Mouse (Mus musculus) left cerebral cortex, postnatal 36 days (tissue): Measurements from ENCODE around the gene Dnah1. TPM values are rescaled to one million over a fixed set of nuclear protein-coding genes. Genes with fewer than 3 reads are reported as not detected.

ENCODE experiments used
- DNase-seq, 2 experiments: peaks; one replicate each; pipeline ENCODE4 v3.0.0; 2021 to 2022; ENCODE audit warnings: low spot score in 2 of 2, mixed read lengths in 1 of 2
- intact Hi-C: fragments of 180-260 bp; cut with DNase I; formaldehyde crosslinking; loops from one replicate; pipeline ENCODE4 v1.15.1; 2025
- total RNA-seq, 2 experiments: library from RNA; stranded (reverse); gene quantifications; 2 replicates each; pipeline ENCODE4 v1.2.3; 2021

Dnah1 gene
- total RNA-seq, result 1 to 10 TPM; 4.7 to 4.9 TPM

GRCm38 (mm10) chr14:31323849-31324792, at the start of gene Dnah1:
Gene Dnah1 (minus strand): TSS chr14:31323896.
- no peak for DNase-seq
- intact Hi-C loops, result loop anchor here (5.0 kb wide), 1 partner anchor 42 kb away; no protein-coding TSS in a partner anchor

DNA sequence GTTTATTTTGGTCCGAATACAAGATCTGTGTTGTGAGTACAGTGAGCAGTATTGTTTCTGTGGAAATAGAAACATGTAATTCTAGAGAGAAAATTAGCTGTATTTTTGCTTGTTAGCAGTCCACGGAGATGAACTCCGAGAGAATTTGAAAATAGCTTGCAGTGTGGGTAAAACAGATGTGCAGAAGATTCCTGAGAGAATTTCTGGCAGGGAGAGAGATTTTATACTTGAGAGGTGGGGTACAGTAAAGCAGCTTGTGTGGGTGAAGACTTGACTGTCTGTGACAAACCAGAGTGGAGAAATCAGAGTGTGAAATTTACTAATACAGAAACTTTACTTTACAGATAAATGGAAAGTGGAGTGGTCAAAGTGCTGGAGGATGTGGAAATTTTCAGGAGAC, 45.7 kb upstream of the Dnah1 start:
- intact Hi-C loops, result no loop called here
- no peak for DNase-seq

DNA sequence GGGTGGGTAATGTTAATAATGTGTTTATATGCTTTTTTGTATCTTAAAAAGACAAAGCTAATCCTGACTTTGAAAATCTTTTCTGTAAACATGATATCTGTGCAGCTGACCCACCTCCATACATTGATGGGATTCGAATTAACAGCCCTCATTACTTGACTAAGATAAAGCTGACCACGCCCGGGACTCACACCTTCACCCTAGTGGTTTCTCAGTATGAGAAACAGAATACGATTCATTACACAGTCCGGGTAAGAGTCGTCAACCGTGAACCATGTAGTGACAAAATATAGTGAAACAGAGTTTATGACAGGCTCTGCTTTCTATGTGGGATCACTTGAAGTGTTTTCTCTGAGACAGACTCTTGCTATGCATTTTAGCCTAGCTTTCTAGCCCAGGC, 44.3 kb upstream of the Dnah1 start:
- no peak for DNase-seq
- intact Hi-C loops, result loop anchor here (2.0 kb wide), 1 partner anchor 105 kb away; no protein-coding TSS in a partner anchor

- DNase-seq, result peak in 1 of 2 experiments; percentile 55
- intact Hi-C loops, result no loop called here
Measured at GRCm38 (mm10) chr14:31365350-31365749, 41.7 kb upstream of the Dnah1 start.

DNA sequence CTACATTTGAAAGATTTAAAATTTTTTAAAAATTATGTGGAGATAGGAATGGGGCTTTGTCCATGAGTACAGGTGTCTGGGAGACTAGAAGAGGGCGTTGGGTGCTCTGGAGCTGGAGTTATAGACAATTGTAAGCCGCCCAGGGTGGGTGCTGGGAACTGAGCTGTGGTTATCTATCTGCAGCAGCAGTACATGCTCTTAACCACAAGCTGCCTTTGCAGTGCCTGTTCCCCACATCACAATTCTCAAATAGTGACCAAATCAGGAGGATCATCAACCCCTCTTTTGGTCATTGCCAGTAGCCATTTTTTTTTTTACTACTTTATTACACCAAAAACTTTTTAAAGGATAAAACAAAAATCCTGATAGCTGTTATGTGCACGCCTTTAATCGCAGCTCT, 40.9 kb upstream of the Dnah1 start:
- intact Hi-C loops, result no loop called here
- DNase-seq, result no peak

GRCm38 (mm10) chr14:31362236-31362635, 38.5 kb upstream of the Dnah1 start:
- no peak for DNase-seq
- intact Hi-C loops, result no loop called here

GRCm38 (mm10) chr14:31345367-31345766, 21.7 kb upstream of the Dnah1 start:
- intact Hi-C loops, result loop anchor here (10.0 kb wide), 1 partner anchor 259 kb away; no protein-coding TSS in a partner anchor
- no peak for DNase-seq

DNA sequence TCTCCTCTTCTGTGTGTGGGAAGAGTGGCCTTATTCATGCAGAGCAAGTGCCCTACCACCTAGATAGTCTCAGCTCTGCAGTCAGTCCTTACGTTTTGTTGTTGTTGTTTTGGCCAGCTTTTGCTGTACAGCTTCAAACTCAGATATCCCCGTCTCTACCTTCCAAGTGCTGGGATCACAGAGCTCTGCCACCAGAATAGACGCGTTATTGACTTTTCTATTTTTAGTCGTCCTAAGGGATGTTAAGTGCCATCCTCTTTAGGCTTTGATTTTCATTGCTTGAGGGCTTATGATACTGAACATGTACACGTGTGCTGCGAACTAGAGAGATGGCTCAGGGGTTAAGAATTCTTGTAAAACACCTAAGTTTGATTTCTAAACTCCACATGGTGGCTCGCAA, 19.5 kb upstream of the Dnah1 start:
- intact Hi-C loops, result loop anchor here (10.0 kb wide), 1 partner anchor 262 kb away; no protein-coding TSS in a partner anchor

GRCm38 (mm10) chr14:31337947-31338346, 14.3 kb upstream of the Dnah1 start:
- DNase-seq, result no peak
- intact Hi-C loops, result loop anchor here (5.0 kb wide), 2 partner anchors 66 to 86 kb away; partner anchors contain the start of genes Bap1 and Phf7

More for the DNA sequence above, 19.5 kb upstream of the Dnah1 start:
- no peak for DNase-seq

- intact Hi-C loops, result loop anchor here (5.0 kb wide), 2 partner anchors 65 to 85 kb away; partner anchors contain the start of genes Bap1 and Phf7
- no peak for DNase-seq
Measured at GRCm38 (mm10) chr14:31337406-31337805, 13.7 kb upstream of the Dnah1 start.

DNA sequence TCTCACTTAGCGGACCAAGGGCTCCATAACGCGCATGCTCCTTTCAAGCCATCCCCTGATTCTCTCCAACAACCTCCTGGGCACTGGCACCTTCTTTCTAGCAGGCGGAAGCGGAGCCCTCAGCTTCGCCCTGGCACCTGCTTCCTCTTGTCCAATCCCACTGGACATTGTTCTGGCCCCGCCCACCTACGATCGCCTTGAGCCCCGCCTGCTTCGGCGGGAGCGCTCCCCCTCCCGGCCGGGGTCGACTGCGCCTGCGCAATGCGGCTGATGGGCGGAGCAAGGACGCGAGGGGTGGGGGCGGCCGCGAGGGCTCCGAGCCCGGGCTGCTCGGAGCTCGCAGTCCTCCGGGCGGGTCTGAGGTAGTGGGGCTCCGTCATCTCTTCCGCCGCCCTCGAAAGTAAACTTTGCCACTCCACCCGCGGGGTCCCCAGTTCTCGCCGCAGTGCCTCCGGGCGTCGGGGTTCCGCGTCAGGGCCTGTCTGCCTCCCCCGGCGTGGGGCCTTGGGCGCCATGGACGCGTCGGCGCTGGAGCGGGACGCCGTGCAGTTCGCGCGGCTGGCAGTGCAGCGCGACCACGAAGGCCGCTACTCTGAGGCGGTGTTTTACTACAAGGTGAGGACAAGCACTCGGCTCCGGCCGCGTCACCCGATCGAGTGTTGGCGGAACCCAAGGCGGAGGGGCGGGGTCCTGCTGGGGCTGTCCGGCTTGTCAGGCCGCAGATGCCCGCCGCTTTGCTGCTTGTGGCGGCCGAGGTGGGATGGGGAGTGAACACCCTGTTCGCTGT, 12.9 kb upstream of the Dnah1 start, which contains the start of gene Capn7:
Gene Capn7 (plus strand): TSS at position 270 of the 787 bp plus-strand sequence.
- intact Hi-C loops, result loop anchor here (5.0 kb wide), 2 partner anchors 64 to 84 kb away; partner anchors contain the start of genes Bap1 and Phf7
- DNase-seq, result peak; percentile 96 to 97

DNA sequence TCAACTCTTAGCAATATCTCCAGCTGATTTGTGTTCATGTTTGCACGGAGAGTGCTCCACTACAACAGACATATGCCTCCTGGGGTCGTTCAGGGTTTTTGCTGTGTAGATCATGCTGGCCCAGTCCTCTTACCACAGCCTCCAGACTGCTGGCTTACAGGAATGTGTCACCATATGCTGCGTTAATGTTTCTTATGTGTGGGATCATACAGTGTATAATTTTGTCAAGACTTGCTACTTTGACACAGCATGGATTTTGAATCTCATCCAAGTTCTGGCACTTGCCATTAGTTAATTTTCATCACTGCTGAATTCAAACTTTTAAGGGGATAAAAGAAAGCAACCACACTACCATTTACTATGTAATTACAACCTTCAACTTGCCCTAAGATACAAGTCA, 12.1 kb upstream of the Dnah1 start:
- DNase-seq, result no peak
- intact Hi-C loops, result loop anchor here (5.0 kb wide), 2 partner anchors 63 to 83 kb away; partner anchors contain the start of genes Bap1 and Phf7

- intact Hi-C loops, result no loop called here
- DNase-seq, result no peak
Measured at GRCm38 (mm10) chr14:31330957-31331356, 7.3 kb upstream of the Dnah1 start.

- intact Hi-C loops, result no loop called here
- no peak for DNase-seq
Measured at GRCm38 (mm10) chr14:31329741-31330140, 6.0 kb upstream of the Dnah1 start.

GRCm38 (mm10) chr14:31327681-31328080, 4.0 kb upstream of the Dnah1 start:
- intact Hi-C loops, result no loop called here
- no peak for DNase-seq

GRCm38 (mm10) chr14:31327196-31327595, 3.5 kb upstream of the Dnah1 start:
- intact Hi-C loops, result no loop called here
- no peak for DNase-seq

DNA sequence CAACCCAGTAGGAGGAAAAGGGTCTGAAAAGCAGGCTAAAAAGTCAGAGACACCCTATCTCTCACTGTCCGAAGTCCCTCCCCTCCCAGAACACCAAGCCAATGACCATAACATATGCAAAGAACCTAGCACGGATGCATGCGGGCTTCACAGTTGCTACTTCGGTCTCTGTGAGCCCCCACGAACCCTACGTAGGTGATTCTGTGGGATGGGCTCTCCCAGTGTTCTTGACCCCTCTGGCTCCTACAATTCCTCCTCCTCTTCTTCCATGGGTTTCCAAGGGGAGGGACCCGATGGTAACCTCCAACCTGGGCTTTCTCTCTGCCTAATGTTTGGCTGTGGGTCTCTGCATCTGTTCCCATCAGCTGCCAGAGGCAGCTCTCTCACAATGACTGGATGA, 3.1 kb upstream of the Dnah1 start:
- no peak for DNase-seq
- intact Hi-C loops, result no loop called here

DNA sequence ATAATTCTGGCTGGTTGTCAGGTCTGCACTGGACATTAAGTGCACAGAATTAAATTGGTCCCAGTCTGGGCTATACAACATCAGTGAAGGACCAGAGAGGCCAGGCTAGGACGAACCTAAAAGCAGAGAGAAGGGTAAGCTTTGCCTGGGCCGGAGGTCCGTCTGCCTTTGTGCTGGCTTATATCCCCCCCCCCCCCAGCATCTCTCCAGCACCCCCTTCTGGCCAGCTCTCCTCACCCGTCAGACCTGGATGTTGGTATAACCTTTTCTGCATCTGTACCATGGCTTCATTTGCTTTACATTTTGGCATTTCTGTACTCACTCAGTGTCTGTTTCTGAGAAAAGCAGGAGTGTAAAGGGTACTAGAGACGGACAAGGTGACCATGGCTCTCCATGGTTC, 1.9 kb upstream of the Dnah1 start:
- intact Hi-C loops, result no loop called here
- DNase-seq, result no peak

GRCm38 (mm10) chr14:31324851-31325250, 1.2 kb upstream of the Dnah1 start:
- no peak for DNase-seq
- intact Hi-C loops, result loop anchor here (5.0 kb wide), 1 partner anchor 43 kb away; no protein-coding TSS in a partner anchor

DNA sequence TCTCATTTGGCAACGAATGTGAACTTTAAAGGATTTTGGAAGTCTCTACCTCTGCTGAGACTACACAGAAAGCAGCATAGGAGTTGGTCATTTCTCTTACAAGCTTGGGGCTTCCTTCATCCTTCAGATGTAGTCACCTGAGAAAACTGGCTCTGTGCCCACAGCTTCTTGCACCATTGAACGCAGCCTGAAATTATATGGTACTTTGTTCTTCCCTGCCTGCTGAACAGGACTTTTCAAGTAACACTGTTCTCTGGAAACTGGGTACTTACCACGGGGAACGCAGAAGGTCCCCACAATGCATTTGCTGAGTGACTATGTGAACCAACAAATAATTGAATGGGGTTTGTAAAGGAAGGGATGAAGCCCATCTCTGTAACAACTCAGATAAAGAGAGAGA, 507 bp downstream of the Dnah1 start:
- intact Hi-C loops, result loop anchor here (5.0 kb wide), 1 partner anchor 41 kb away; no protein-coding TSS in a partner anchor

More for the DNA sequence above, 507 bp downstream of the Dnah1 start:
- no peak for DNase-seq
